Mouse (Mus musculus) erythroblast, adult 5-6 weeks (primary cell): ENCODE results near the gene Cdc26. TPM values are rescaled to one million over a fixed set of nuclear protein-coding genes. Genes with fewer than 3 reads are reported as not detected.
A peak's percentile ranks its signal among the peaks of the same experiment; 100 is the strongest.

Experiments
- ATAC-seq: replicated peaks from 2 replicates; pipeline ENCODE4 v1.8.0; 2016; ENCODE audit warnings: moderate number of reproducible peaks, mild to moderate bottlenecking, moderate TSS enrichment, inconsistent platforms; ENCODE audit not compliant: poor library complexity, low FRiP score, severe bottlenecking
- total RNA-seq, 2 experiments: library from RNA; stranded (forward) in 1 of 2; stranded (reverse) in 1 of 2; fragments of 150-400 nt in 1 of 2; fragments of 200-764, 138-1000 nt in 1 of 2; gene quantifications; 2 replicates each; pipeline versions ENCODE4 v1.2.3 to v1.2.4; 2015 to 2017; ENCODE audit warnings: low replicate concordance in 2 of 2

The Cdc26 gene
- total RNA-seq, 2 experiments from 2014 or later, result 33.0 to 33.4 TPM

DNA sequence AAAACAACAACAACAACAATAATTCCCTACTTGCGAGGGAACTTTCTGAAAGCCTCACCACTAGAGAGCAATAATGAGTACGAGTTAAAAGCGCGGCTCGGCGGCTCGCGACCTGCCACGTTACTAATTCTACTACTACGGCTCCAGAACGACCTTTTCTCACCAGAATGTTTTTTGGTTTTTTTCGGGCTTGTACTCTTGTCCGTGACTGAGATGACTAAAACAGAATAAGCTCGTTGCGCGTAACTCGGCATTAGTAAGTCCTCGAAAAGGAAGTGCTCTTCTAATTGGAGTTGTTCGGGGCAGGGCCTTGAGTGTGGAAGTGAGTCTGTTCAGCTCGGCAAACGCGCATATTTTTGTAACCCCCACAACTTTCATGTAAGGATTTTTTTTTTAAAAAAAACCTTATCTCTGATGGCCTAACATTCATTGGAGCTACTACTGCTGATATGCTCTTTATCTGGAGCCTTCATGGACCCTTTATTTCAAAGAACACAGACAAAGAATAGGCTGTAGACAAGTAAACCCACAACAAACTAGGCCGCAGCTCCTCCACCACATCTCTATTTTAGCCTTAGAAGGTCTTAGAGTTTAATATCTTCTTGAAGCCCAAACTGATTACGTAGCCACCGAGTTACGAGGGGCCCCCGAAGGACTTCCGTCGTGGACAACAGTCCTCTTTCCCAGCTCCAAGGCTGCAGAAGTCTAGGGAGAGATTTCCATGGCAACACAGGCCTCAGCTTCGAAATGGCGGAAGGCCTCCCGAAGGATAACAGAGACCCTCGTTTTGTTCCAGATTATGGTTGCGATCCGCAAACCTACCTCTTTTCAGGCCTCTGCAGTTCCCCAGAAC is 486 bp downstream of the Cdc26 start:
- peak; percentile 70 for ATAC-seq

DNA sequence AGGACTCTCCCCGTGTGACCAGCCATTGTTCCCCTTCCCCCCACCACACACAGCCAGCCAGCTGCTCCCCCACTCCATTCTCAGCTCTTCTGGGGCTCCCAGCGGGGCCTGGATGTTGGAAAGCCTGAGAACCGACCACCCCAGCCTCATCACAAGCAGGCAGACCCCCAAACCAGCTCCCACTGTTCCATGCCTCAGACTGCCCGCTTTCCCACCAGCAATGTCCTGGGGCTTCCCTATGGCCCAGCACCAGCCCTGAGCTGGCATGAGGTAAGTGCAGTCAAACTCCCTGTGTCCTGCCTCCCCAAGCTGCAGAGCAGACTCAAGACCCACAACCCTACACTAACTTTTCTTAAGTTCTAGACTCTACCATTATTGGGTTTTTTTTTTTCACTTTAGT is 2.3 kb downstream of the Cdc26 start:
- no peak for ATAC-seq

DNA sequence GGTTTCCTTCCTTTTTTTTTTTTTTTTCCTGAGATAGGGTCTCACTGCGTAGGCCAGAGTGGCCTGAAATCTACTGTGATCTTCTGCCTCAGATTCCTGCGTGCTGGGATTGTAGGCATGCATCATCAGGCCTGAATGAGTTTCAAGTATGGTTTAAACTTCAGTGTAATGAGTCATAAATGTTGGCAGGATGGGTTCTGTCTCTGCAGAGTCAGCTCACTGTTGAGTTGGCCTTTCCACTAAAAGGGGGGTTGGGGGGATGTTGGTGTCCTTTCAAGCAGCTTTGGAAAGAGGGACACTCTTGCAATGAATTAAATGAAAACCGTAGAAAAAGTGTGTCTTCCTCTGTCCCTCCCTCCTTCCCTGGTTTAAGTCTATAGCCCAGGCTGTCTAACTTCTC is 9.5 kb downstream of the Cdc26 start:
- ATAC-seq, result no peak

DNA sequence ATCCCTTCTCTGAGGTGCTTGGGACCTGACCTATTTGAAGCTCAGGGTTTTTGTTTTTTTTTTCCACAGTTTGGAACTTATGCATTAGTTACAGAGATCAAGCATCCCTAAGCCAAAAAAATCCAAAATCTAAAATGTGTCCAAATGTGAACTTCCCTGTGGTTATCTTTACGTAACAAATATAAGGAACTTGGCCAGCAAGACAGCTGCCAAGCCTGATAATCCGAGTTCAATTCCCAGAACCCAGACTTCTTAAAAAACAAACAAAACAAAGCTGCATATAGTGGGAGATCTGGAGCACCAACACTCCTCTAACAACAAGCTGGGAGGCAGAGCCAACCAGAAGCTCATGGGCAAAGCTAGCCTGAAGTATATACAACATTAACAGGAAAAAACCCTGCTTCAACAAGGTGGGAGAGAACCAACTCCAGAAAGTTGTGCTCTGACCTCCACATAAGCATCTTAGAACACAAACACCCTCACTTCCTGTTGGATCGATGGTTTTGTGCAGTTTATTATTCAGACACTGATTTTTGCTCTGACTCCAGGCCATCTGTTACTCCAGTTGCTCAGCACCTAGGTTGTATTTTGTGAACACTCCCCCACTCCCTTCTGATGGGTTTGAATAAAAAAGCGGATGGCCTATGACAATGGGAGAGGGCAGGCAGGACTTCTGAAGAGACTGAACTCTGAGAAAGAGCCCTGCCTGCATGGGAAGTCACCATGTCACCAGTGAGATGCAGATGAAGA is 10.7 kb downstream of the Cdc26 start:
- ATAC-seq, result no peak

DNA sequence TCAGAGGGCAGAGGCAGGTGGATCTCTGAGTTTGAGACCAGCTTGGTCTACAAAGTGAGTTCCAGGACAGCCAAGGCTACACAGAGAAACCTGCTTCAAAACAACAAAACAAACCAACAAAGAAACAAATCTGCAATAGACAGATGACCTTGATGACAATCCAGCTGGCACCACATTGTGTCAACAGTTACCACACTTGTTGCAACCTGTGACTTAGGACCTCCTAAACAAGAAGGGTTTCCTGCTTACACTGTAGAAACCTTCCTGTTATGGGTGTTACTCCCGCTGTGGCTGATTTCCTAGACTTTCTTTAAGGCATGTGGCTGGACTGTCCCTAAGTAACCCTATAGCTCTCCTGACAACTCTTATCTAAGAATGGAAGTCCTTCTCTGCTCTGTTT is 12.6 kb downstream of the Cdc26 start:
- no peak for ATAC-seq

DNA sequence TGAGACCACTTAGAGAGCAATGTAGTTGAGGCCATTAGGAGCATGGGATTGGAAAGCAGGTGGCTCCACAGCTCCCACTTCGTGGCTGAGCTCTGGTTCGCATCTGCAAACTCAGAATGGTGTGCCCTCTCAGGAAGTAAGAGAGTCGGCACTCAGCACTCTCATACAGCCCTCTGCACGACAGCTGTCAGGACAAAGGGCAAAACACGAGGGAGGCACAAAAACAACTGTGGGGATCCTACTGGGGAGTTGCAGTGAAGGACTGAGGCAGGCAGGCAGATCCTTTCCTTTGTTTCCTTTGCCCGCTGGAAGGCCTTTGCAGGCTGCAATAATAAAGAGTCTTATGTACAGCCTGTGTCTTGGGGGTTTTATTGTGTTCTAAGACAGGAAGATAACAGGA is 15.0 kb downstream of the Cdc26 start:
- no peak for ATAC-seq

DNA sequence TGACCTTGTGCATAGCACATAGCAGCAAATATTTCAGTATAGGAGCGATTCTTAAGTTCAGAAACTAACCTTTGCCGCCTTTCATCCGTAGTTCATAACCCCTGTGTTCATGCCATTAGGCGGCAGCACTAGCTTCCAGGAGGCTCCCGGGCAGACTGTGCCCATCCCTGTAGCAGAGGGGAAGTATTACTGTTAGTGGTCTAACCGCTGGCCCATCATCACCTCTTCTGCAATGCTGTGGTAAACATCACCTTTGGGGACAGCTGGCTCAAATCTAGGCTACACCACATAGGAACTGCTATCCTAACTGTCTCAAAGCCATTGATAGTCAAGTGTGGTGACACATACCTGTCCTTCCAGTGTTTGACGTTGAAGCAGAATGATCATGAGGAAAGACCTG is 16.6 kb downstream of the Cdc26 start:
- no peak for ATAC-seq

DNA sequence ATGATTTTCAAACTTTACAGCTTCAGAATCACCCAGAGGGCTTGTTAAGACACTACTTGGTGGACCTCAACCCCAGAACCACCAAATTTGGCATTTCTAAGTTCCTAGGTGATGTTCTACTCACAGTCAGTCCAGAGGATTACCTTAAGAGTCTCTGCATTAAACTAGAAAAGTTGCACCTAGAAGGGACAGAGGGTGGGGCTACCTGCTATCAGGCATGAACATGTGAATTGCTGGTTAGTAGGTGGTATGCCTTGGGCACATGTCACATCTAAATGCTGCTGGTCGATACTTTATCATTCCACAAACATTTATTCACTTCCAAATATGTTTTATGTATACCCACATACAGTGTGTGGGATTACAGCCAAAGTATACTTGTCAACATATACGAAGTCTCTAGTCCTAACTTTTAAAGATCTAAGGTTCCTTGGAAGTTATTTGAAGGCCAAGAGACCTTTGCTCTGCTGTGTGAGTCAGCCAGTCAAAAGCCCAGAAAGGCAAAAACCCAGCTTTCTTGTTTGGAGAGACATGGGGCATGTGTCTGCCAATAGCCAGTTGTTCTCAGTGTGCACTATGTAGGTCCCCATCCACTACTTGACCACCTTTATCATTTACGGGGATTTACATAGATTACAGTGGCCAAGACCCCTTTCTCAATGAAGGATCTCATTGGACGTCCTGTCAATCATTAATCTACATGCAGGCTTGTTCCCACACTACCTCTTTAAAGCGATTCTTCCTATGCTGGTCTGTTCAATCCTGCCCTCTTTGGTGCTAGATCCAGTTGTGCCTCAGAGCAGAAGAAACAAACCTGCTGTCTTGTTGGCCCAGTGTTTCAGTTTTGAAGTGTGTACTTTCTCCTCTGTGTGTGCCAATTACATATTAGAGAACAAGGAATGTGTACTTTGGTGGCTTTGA is 18.6 kb downstream of the Cdc26 start:
- ATAC-seq, result peak; percentile 76

DNA sequence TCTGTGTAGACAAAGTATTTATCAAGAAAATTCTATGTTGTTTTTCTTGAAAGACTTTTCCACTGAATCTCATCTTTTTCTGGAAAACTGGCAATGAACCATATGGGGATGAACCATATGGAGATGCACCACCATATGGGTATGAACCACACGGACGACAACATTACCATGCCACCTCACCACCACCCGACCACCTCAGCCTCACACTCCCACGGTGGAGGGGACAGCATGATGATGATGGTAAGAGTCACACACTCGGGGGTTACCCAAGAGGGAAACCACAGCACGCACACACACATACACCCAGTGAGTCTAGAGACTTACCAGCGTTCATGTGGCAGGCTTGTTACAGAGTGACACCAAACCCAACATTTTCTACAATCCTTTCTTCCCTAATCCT is 23.0 kb downstream of the Cdc26 start:
- ATAC-seq, result no peak

DNA sequence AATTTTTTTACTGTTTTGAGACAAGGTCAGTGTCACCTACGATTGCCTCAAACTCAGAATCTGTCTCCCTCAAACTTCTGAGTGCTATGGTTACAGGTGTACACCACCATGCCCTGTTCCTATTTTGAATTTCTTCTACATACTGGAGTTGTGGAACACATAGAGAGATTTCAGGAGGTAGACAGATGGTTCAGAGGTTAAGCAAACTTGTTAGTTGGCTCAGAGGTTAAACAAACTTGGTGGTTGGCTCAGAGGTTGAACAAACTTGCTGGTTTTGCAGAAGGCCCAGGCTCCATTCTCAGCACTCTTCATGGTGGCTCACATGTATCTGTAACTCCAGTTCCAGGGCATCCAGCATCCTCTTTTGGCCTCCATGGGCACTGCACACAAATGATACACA is 24.3 kb downstream of the Cdc26 start:
- no peak for ATAC-seq

DNA sequence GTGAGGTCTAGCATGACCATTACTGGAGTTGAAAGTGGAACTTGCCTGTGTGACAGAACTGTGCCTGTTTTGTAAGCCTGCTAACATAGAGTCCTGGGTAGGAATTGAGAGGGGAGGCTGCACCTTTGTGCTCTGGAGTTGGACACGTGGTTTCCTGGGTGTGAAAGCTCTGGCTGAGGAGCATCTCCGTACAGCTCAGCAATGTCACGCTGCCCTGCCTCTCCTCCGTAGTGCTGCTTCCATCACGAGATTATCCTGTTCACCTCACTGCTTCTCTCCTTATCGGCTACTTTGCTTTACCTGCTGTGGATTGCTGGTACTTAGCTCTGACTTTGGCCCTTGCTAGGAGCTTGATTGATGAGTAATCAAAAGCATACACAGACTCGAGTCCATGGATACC is 24.7 kb downstream of the Cdc26 start:
- no peak for ATAC-seq

DNA sequence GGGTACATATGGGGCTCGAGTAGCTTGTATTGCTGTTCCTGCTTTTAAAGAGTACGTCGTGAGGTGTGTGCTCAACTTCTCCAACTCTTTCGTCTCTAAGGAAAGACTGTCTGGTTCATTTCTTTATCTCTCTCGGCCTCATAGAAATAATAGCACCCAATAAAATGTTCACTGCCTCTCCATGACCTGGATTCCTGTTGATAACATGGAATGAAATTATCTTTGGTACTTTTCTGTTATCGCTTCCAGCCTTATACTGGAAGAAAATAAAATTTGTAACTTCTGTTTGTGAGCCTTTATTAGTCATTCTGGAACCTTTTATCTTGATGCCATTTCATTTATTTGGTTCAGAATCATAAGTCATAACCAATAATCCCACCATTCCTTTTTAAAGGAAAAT is 25.2 kb downstream of the Cdc26 start:
- ATAC-seq, result no peak

DNA sequence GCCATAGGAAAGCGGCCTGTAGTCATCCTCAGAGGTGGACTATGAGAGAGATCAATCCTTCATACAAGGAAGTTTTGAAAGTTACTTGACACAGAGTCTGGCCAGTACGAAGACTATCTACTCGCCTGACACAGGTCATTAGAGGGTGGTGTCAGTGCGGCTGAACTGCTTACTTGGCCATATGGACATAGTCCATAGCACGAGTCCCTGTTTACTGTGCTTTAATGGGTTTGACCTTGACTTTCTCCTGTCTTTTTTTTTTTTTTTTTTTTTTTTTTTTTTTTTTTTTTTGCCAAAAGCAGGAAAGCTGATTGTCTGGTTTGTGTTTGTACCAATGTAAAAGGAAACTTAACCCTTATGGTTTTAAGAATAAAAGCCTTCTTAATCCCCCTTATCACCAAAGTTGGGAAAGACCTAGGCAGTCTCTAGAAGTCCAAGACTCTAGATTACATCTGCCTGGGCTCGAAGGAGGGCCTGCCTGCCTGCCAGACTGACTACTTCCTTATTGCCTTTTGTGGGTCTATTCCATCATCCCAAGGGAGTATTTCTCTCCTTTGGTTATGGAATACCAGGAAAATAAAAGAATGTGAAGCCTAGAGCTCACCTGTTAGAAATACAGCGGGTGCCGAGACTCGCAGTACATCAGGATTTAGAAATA is 28.6 kb downstream of the Cdc26 start:
- ATAC-seq, result no peak

DNA sequence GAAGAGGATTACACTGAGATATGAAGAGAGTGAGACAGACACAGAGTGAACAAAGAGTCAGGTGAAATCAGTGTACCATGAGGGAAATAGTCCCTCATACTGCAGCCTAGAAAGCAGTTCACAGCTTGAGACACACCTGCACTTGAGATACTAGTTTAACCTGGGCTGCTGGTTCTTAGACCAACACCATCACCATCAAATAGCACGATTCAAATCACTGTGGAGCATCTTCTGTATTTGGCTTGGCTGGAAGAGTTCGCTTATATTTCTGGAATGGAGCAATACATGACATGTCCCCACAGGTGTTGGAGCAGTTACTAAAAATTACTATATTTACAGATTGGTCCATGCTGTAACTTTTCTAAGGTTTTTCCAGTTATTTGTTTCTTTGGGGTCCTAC is 32.3 kb downstream of the Cdc26 start:
- no peak for ATAC-seq

DNA sequence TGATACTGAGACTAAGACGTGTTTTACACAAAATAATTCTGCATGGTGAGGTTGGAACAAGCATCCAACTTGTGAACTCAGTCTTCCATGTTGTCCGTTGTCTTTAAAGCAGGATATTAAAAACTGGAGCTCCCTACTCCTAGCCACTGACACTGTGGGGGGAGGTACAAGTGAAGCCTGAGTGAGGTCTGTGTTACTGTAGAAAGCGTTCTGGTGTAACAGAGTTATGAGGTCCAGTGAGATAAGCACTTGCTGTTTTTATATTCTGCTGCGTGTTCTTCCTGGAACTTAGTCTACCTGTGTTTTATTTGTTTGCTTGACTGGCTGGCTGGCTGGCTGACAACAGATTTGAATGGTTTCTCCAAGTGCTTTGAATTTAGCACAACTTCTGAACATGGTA is 34.1 kb downstream of the Cdc26 start:
- no peak for ATAC-seq

DNA sequence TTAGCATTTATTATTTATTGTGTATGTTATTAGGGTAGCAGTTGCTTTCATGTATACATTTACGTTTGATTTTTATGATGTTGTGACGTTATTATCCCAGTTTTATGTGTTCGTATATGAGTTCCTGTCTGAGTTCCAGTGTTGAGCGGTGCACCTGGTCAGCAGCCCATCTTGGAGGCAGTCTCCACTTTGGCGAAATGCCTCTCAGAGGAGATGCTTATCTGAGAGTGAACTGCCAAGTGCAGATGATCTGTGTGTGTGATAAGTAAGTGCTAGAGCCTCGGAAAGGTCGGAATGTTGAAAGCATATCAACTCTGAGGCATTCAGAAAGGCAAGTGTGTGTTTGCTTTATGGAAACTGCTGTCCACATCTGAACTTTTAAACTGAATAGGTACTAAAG is 34.8 kb downstream of the Cdc26 start:
- no peak for ATAC-seq

DNA sequence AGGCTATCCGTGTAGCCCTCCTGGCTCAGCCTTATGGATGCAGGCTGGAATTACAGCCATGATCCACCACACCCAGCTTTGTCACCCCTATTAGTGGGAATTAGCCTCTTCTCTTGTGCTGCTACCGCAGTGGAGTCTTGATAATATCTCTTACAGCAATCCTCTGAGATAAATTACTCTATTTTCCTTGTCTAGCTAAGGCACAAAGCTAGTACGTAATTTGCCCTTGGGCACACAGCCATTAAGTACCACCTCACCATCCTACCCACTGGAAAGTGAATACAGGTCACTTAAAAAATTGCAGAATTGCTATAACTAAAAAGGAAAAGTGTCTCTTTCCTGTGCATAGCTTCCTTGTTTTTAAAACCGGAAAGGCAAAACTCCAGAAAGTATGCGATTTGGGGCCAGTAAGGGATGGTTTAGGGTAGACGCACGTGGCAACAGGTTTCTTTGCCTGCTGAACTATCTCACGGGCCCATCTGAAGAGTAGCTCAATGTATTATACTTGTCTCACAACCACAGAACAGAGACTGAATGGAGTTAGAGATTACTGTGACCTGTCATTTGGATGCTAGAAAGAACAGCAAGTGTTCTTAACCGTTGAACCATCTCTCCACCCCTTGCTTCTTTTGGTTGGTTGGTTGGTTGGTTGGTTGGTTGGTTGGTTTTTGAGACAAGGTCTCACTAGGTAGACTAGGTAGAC is 35.5 kb downstream of the Cdc26 start:
- no peak for ATAC-seq

DNA sequence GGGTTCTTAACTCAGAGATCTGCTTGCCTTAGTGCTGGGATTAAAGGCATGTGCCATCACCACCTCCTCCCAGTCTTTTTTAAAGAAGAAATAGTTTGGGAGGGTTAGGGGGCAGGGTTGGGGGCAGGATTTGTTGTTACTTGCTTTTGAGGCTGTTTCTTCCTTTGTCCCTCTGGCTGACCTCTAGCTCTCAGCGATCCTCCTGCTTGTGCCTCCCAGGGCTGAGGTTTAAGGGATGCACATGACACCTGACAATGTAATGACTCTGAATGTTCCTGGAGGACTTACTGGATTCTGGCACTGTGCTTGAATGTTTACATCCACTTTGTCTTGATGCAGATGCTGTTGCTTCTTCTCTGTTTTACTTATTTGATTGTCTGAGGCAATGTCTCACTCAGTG is 36.0 kb downstream of the Cdc26 start:
- ATAC-seq, result no peak

DNA sequence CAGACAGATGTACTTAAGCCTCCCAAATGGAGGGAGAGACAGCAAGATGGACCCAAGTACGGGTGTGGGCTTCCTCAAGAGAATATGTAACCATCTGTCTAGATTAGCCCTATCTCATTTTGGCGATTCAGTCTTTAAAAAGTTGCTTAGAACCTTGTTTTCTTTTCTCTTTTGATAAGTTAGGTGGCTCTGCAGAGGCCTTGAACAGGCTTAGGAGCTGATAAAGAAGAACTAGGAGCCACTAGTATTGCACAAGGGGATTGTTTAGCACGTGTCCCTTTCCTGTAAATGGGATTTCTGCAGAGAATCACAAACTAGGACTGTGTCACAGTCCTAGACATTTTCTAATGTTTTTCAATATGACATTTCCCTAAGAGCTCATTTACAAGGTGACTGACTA is 39.4 kb downstream of the Cdc26 start:
- ATAC-seq, result 0 out of 2 replicates have a peak, but pooled peaks have one; percentile 31
